Mouse (Mus musculus): ENCODE data around the gene Iscu. TPM values are rescaled to one million over a fixed set of nuclear protein-coding genes. Genes with fewer than 3 reads are reported as not detected.
A peak's percentile ranks its signal among the peaks of the same experiment; 100 is the strongest.
"Not testable (repeated sequence)": the region's sequence is repeated elsewhere in the genome, so short reads cannot be mapped to it uniquely, and the experiment has no call there.

The Iscu gene
- polyA plus RNA-seq, 1 experiment = 108 TPM

DNA sequence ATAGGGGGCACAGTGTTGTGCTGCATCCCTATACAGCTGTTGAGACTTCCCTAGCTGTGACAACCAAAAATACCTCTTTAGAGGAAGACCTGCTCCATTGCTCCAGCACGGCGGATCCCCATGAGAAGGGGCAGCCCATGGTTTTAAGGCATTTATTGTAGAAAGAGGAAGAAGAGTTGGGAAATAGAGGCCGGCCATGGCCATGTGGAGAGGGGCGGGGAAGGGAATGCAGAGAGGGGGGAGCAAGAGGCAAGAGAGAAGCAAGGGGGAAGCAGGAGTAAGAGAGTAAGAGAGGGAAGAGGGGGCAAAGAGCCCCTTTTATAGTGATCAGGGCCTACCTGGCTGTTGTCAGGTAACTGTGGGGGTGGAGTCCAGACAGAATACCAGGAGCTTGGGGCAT lies 37.6 kb downstream of the Iscu start:
- peak overlapping the region; percentile 26 for H3K4me3 ChIP-seq (replicated peaks; ENCODE audit: control insufficient read depth, low read depth, low read length)
- no peak for TF ChIP-seq CTCF (IDR thresholded peaks at IDR 0.05; ENCODE audit: control insufficient read depth, insufficient read depth, low read length)
- no peak for TF ChIP-seq POLR2A (IDR thresholded peaks at IDR 0.05; ENCODE audit: borderline replicate concordance, control insufficient read depth, low read depth, low read length)
- WGBS = 32% methylated on average over 4 of the region's 4 CpGs
- H3K4me1 ChIP-seq (ENCODE audit: control insufficient read depth, insufficient read depth, low read length) = peaks cover 7% of the 10 kb centered on the region
- H3K27ac ChIP-seq (ENCODE audit: control insufficient read depth, insufficient read depth, low read depth, low read length, poor library complexity) = peak overlapping the region; percentile 70

DNA sequence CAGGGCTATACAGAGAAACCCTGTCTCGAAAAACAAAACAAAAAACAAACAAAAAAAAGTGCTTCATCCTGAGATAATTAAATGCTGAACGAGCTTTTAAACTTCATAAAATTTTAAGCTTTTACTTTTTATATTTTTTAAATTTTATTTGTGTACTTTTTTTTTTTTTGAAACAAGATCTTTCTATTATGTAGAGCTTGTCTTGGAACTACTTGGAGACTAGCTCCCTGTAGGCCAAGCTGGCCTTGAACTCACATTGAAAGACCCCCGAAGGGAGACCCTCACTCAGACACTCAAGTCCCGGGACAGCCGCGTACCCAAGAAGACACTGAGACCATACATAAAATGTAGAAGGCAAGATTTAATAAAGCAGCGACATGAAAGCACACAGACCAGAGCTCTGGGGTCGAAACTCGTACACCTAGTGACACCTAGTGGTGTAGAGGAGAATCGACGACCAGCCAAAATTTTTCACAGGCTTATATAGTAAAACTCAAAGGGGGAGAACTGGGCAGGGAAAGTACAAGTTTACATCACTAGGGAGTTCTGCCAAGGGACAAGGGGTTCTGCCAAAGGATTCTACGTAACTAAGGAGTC lies 39.4 kb downstream of the Iscu start:
- not testable (repeated sequence) for H3K27ac ChIP-seq (ENCODE audit: control insufficient read depth, insufficient read depth, low read depth, low read length, poor library complexity); H3K4me3 ChIP-seq (replicated peaks; ENCODE audit: control insufficient read depth, low read depth, low read length); H3K4me1 ChIP-seq (ENCODE audit: control insufficient read depth, insufficient read depth, low read length)
- WGBS = 19% methylated on average over 11 of the region's 12 CpGs

GRCm38 (mm10) chr5:113812638-113813037 lies 40.1 kb downstream of the Iscu start:
- WGBS = 45% methylated on average over 2 of the region's 2 CpGs
- TF ChIP-seq CTCF (IDR thresholded peaks at IDR 0.05; ENCODE audit: control insufficient read depth, insufficient read depth, low read length) (no peak), POLR2A (IDR thresholded peaks at IDR 0.05; ENCODE audit: borderline replicate concordance, control insufficient read depth, low read depth, low read length) (no peak)
- no peak overlapping the region for H3K27ac ChIP-seq (ENCODE audit: control insufficient read depth, insufficient read depth, low read depth, low read length, poor library complexity)
- no peak overlapping the region for H3K4me3 ChIP-seq (replicated peaks; ENCODE audit: control insufficient read depth, low read depth, low read length)
- peaks cover 3% of the 10 kb centered on the region; the same call in 1 of the 2 replicates for H3K4me1 ChIP-seq (ENCODE audit: control insufficient read depth, insufficient read depth, low read length)

DNA sequence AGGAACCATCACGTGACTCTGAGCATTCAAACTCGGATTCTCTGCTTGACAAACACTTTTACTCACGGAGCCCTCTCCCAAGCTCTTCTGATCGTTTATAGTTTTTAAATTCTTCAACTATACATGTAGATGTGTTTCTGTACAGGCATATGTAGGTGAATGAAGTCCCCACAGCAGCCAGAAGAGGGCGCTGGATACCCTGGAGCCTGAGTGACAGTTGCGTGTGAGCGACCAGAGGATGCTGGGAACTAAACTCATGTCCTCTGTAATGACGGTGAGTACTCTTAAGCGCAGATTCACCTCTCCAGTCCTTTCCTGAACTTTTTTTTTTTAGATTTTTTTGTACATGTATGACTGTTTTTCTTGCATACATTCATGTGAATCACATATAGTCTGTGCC lies 41.1 kb downstream of the Iscu start:
- Histone ChIP-seq H3K4me3 (replicated peaks; ENCODE audit: control insufficient read depth, low read depth, low read length) (no peak overlapping the region), H3K27ac (ENCODE audit: control insufficient read depth, insufficient read depth, low read depth, low read length, poor library complexity) (no peak overlapping the region), H3K4me1 (ENCODE audit: control insufficient read depth, insufficient read depth, low read length) (peaks cover 3% of the 10 kb centered on the region; the same call in 1 of the 2 replicates)
- 30% methylated on average over 9 of the region's 9 CpGs for WGBS
- peak; percentile 53; the same call in 1 of the 2 replicates for TF ChIP-seq CTCF (IDR thresholded peaks at IDR 0.05; ENCODE audit: control insufficient read depth, insufficient read depth, low read length)
- no peak for TF ChIP-seq POLR2A (IDR thresholded peaks at IDR 0.05; ENCODE audit: borderline replicate concordance, control insufficient read depth, low read depth, low read length)

DNA sequence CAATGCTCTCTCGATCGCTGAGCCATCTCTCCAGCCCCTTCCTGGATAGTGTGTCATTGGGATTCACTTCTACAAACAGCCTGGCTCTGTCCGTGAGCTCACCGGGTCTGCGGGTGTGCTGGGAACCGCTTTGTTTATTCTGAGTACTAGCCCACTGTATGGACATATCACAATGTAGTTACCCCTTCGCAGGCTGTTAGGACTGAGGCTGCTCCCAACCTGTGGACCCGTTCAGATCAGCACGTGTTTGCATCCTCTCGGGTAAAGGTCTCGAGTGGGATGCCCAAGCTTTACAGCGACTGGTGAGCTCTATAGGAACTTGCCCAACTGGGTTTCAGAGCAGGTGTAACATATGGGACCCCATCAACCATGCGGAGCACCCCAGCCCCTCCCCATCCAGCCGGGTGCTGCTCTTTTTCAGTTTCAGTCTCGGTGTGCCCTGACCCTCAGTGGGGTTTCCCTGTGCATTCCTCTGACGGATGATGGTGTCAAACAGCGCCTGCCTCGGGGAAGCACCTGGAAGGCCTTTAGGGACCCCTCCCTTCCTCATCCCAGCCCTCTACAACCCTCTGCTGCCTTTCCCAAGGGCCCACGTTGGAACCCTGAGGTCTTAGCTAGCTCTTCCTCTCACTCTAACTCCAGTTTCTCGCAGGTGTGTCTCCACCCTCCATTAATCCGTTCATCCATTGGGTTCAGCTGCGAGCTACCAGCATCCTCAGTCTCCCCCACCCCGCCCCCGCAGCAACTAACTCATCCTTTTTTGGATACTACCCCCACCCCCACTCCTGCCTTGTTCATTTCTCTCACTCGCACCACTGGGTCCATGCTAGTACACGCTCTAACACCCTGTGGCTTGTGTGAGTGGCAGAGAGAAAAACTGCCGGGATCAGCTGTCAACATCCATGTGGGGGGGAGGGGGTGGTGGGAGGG lies 41.8 kb downstream of the Iscu start:
- no peak overlapping the region for H3K27ac ChIP-seq (ENCODE audit: control insufficient read depth, insufficient read depth, low read depth, low read length, poor library complexity)
- 40% methylated on average over 27 of the region's 27 CpGs for WGBS
- H3K4me1 ChIP-seq (ENCODE audit: control insufficient read depth, insufficient read depth, low read length) = peaks cover 3% of the 10 kb centered on the region; the same call in 1 of the 2 replicates
- no peak overlapping the region for H3K4me3 ChIP-seq (replicated peaks; ENCODE audit: control insufficient read depth, low read depth, low read length)
- TF ChIP-seq CTCF (IDR thresholded peaks at IDR 0.05; ENCODE audit: control insufficient read depth, insufficient read depth, low read length) = no peak
- no peak for TF ChIP-seq POLR2A (IDR thresholded peaks at IDR 0.05; ENCODE audit: borderline replicate concordance, control insufficient read depth, low read depth, low read length)

DNA sequence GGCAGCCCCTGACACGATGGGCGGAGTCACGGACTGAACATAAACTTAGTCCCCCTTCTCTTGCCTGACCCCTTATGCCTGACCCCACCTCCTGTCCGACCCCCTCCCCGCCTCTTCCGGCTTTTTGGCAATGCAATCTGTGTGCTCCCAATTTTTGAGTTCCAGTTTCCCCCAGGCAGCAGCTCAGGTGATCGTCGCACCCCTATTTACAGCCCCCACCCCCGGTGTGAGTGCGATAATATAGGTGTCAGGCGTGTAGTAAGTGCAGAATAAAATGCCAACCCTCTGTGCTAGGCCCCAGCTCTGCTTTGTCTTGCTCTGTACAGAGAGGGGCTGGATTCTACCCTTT lies 42.5 kb downstream of the Iscu start:
- TF ChIP-seq CTCF (IDR thresholded peaks at IDR 0.05; ENCODE audit: control insufficient read depth, insufficient read depth, low read length) (no peak), POLR2A (IDR thresholded peaks at IDR 0.05; ENCODE audit: borderline replicate concordance, control insufficient read depth, low read depth, low read length) (no peak)
- 69% methylated on average over 11 of the region's 11 CpGs for WGBS
- Histone ChIP-seq H3K27ac (ENCODE audit: control insufficient read depth, insufficient read depth, low read depth, low read length, poor library complexity) (no peak overlapping the region), H3K4me1 (ENCODE audit: control insufficient read depth, insufficient read depth, low read length) (peaks cover 3% of the 10 kb centered on the region; the same call in 1 of the 2 replicates), H3K4me3 (replicated peaks; ENCODE audit: control insufficient read depth, low read depth, low read length) (no peak overlapping the region)

GRCm38 (mm10) chr5:113815638-113816152 lies 43.1 kb downstream of the Iscu start:
- TF ChIP-seq CTCF (IDR thresholded peaks at IDR 0.05; ENCODE audit: control insufficient read depth, insufficient read depth, low read length) = peak; percentile 87
- peak; percentile 28; the same call in 1 of the 2 replicates for TF ChIP-seq POLR2A (IDR thresholded peaks at IDR 0.05; ENCODE audit: borderline replicate concordance, control insufficient read depth, low read depth, low read length)
- peaks cover 3% of the 10 kb centered on the region; the same call in 1 of the 2 replicates for H3K4me1 ChIP-seq (ENCODE audit: control insufficient read depth, insufficient read depth, low read length)

GRCm38 (mm10) chr5:113818572-113818971 lies 46.0 kb downstream of the Iscu start:
- Histone ChIP-seq H3K4me1 (ENCODE audit: control insufficient read depth, insufficient read depth, low read length) (no peaks in the 10 kb centered on the region), H3K27ac (ENCODE audit: control insufficient read depth, insufficient read depth, low read depth, low read length, poor library complexity) (no peak overlapping the region), H3K4me3 (replicated peaks; ENCODE audit: control insufficient read depth, low read depth, low read length) (no peak overlapping the region)
- WGBS = 89% methylated on average over 14 of the region's 14 CpGs
- no peak for TF ChIP-seq POLR2A (IDR thresholded peaks at IDR 0.05; ENCODE audit: borderline replicate concordance, control insufficient read depth, low read depth, low read length)
- TF ChIP-seq CTCF (IDR thresholded peaks at IDR 0.05; ENCODE audit: control insufficient read depth, insufficient read depth, low read length) = no peak

More at GRCm38 (mm10) chr5:113815638-113816152, 43.1 kb downstream of the Iscu start:
- H3K4me3 ChIP-seq (replicated peaks; ENCODE audit: control insufficient read depth, low read depth, low read length) = no peak overlapping the region
- 14% methylated on average over 15 of the region's 15 CpGs for WGBS
- H3K27ac ChIP-seq (ENCODE audit: control insufficient read depth, insufficient read depth, low read depth, low read length, poor library complexity) = 0 out of 2 replicates have a peak overlapping the region, but pooled peaks have one; percentile 8

Measured in bone marrow, adult 2 months (tissue).